Comparison of ENCODE assay signal across 21 mouse cellular contexts in the genomic region with DNA sequence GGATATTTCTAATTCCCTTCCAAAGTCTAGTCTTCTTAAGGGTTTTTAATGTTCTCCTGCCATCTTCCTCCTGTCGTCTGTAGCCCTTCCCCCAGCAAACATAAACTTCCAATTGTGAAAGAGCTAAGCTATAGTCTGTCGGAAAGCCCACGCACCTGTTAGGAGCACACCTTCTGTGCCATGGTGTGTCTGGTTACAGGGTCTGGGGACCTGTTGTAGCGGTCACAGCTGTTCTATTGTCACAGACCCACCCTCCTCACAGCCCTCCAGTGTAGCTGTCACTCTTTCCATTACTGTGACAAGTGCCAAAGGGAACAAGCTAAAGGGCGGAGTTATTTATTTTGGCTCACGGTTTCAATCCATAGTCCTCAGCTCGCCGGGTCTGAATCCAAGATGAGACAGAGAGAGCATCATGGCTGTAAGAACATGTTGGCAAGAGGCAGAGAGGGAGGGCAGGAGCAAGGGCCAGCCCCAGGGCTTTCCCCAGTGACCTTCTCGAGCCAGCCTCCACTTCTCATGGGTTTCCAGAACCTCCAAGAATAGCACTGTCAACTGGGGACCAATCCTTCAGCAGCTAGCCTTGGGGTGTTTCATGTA. TPM values are rescaled to one million over a fixed set of nuclear protein-coding genes. Genes with fewer than 3 reads are reported as not detected.
DNase-seq lines count a peak whose midpoint lies in the region; ATAC-seq and TF ChIP-seq lines count a peak whose summit lies in the region.
"Had no signal": no experiment of that assay in that cellular context is flagged by ENCODE, and none has a peak within 500 bp of the region (broad histone marks: within the 10 kb centered on the region; RNA-seq: fewer than 3 reads in every experiment).

No protein-coding gene starts in this region.

- no peak for DNase-seq in layer of hippocampus, adult 2 months (ENCODE audit: low spot score in 2 of 2)
- no peak for DNase-seq in layer of hippocampus, postnatal 10 days (ENCODE audit: low spot score in 2 of 2)
- no peak for DNase-seq in CH12.LX (ENCODE audit: extremely low read depth)
- peak; percentile 87 for DNase-seq in adipocyte (ENCODE audit: low spot score)
- no peak for DNase-seq in gastrocnemius, postnatal 4 days (ENCODE audit: low spot score in 2 of 2)
- no peak for DNase-seq in Muller cell, postnatal 12 days (ENCODE audit: inconsistent ontology term)
- DNase-seq: adrenal gland, postnatal 14 days; adrenal gland, postnatal 36 days; cerebellum, adult 11-12 months; cerebellum, adult 2 months; cerebellum, adult 9-10 months; cerebellum, postnatal 10 days; cerebellum, postnatal 25 days; forebrain, postnatal 0 days had no signal

- in situ Hi-C loops in CH12.LX (cut with MboI; ENCODE audit: low pct_ligation_motif_present, low pct_unique_long_range_greater_than_20kb, low sequenced_read_pairs), result loop anchor here (25.0 kb wide), 1 partner anchor 443 kb away; no protein-coding TSS in a partner anchor

- no peak for TF ChIP-seq CTCF in layer of hippocampus, adult 2 months (conservative IDR thresholded peaks at IDR 0.05)
- TF ChIP-seq CTCF in CH12.LX (conservative IDR thresholded peaks at IDR 0.05 in 1 of 2, IDR thresholded peaks at IDR 0.05 in 1 of 2; ENCODE audit: low read depth in 2 of 2, low read length in 2 of 2), result no peak

- 77% methylated on average over 9 of the region's 9 CpGs for WGBS in heart, embryonic 13.5 days
- 78% methylated on average over 9 of the region's 9 CpGs for WGBS in heart, embryonic 12.5 days

- no peak overlapping the region for H3K4me3 ChIP-seq in heart, embryonic 13.5 days
- H3K4me3 ChIP-seq in heart, embryonic 12.5 days, result no peak overlapping the region
- H3K4me3 ChIP-seq in layer of hippocampus, adult 2 months, result no peak overlapping the region
- no peak overlapping the region for H3K4me3 ChIP-seq in CH12.LX (replicated peaks in 1 of 3; ENCODE audit: low read depth in 2 of 3, low read length in 2 of 3, poor library complexity in 1 of 3)
- H3K4me3 ChIP-seq: embryonic facial prominence, embryonic 10.5 days; embryonic facial prominence, embryonic 12.5 days; forebrain, embryonic 13.5 days; forebrain, embryonic 15.5 days had no signal

- H3K4me1 ChIP-seq in heart, embryonic 13.5 days, result peaks cover 73% of the 10 kb centered on the region
- H3K4me1 ChIP-seq in heart, embryonic 12.5 days (replicated peaks), result peaks cover 43% of the 10 kb centered on the region
- peaks cover 51 to 96% of the 10 kb centered on the region in 2 experiments for H3K4me1 ChIP-seq in CH12.LX (ENCODE audit: control insufficient read depth in 1 of 2, insufficient read depth in 2 of 2)

- H3K4me2 ChIP-seq in heart, embryonic 13.5 days, result no peak overlapping the region
- no peak overlapping the region for H3K4me2 ChIP-seq in heart, embryonic 12.5 days
- no peak overlapping the region for H3K4me2 ChIP-seq in CH12.LX (ENCODE audit: insufficient read depth, low read depth, poor library complexity, severe bottlenecking)
- H3K4me2 ChIP-seq: embryonic facial prominence, embryonic 12.5 days; forebrain, embryonic 13.5 days; forebrain, embryonic 15.5 days had no signal

- dilution Hi-C loops in CH12.LX (cut with MboI; ENCODE audit: extremely low pct_ligation_motif_present, extremely low pct_unique_long_range_greater_than_20kb, low sequenced_read_pairs), result no loop called here

- H3K27me3 ChIP-seq in heart, embryonic 13.5 days (replicated peaks), result no peaks in the 10 kb centered on the region
- H3K27me3 ChIP-seq in heart, embryonic 12.5 days (replicated peaks), result no peaks in the 10 kb centered on the region
- no peaks in the 10 kb centered on the region for H3K27me3 ChIP-seq in CH12.LX (replicated peaks)
- H3K27me3 ChIP-seq: embryonic facial prominence, embryonic 12.5 days; forebrain, embryonic 13.5 days; forebrain, embryonic 15.5 days had no signal

- TF ChIP-seq POLR2A in CH12.LX (IDR thresholded peaks at IDR 0.05; ENCODE audit: low read depth, low read length), result no peak

- TF ChIP-seq RAD21 in CH12.LX (IDR thresholded peaks at IDR 0.05; ENCODE audit: low read depth, low read length), result no peak

- H3K36me3 ChIP-seq in heart, embryonic 13.5 days, result no peaks in the 10 kb centered on the region
- no peaks in the 10 kb centered on the region for H3K36me3 ChIP-seq in heart, embryonic 12.5 days
- peaks cover 0 to 43% of the 10 kb centered on the region in 2 experiments for H3K36me3 ChIP-seq in CH12.LX (replicated peaks in 1 of 2; ENCODE audit: control insufficient read depth in 1 of 2, insufficient read depth in 1 of 2, low read length in 1 of 2)
- H3K36me3 ChIP-seq: embryonic facial prominence, embryonic 10.5 days; embryonic facial prominence, embryonic 12.5 days; forebrain, embryonic 15.5 days; G1E had no signal

- TF ChIP-seq EP300 in CH12.LX (IDR thresholded peaks at IDR 0.05; ENCODE audit: low read length), result no peak

- H3K9me3 ChIP-seq in heart, embryonic 13.5 days, result no peaks in the 10 kb centered on the region
- no peaks in the 10 kb centered on the region for H3K9me3 ChIP-seq in heart, embryonic 12.5 days (replicated peaks)
- H3K9me3 ChIP-seq in CH12.LX (replicated peaks; ENCODE audit: low read length), result no peaks in the 10 kb centered on the region
- H3K9me3 ChIP-seq: embryonic facial prominence, embryonic 10.5 days; embryonic facial prominence, embryonic 12.5 days; forebrain, embryonic 13.5 days; forebrain, embryonic 15.5 days had no signal

- no peak overlapping the region for H3K9ac ChIP-seq in heart, embryonic 13.5 days
- H3K9ac ChIP-seq in heart, embryonic 12.5 days, result no peak overlapping the region
- no peak overlapping the region for H3K9ac ChIP-seq in CH12.LX (ENCODE audit: insufficient read depth, low read depth)
- H3K9ac ChIP-seq: embryonic facial prominence, embryonic 12.5 days; forebrain, embryonic 13.5 days; forebrain, embryonic 15.5 days; forebrain, postnatal 0 days had no signal

- peak overlapping the region; percentile 36; the same call in 1 of the 2 replicates for H3K27ac ChIP-seq in heart, embryonic 13.5 days (replicated peaks)
- H3K27ac ChIP-seq in heart, embryonic 12.5 days (ENCODE audit: poor library complexity, severe bottlenecking), result no peak overlapping the region
- peak overlapping the region; percentile 46; the same call in 1 of the 2 replicates for H3K27ac ChIP-seq in layer of hippocampus, adult 2 months
- H3K27ac ChIP-seq in CH12.LX (ENCODE audit: insufficient read depth, low read depth), result no peak overlapping the region
- H3K27ac ChIP-seq: embryonic facial prominence, embryonic 10.5 days; embryonic facial prominence, embryonic 12.5 days; forebrain, embryonic 13.5 days; forebrain, embryonic 15.5 days had no signal

- H3K79me2 ChIP-seq in CH12.LX (replicated peaks; ENCODE audit: control insufficient read depth, extremely low read depth, insufficient read depth, poor library complexity, severe bottlenecking), result no peaks in the 10 kb centered on the region

- no peak for ATAC-seq in heart, embryonic 13.5 days (ENCODE audit: extremely low read depth, insufficient number of reproducible peaks, low FRiP score, low TSS enrichment)
- ATAC-seq in heart, embryonic 12.5 days (ENCODE audit: insufficient number of reproducible peaks, low FRiP score), result no peak
- ATAC-seq: forebrain, embryonic 13.5 days; forebrain, embryonic 15.5 days; forebrain, postnatal 0 days had no signal

TF ChIP-seq in CH12.LX, 34 proteins besides CTCF, POLR2A, EP300 and RAD21:
- TF ChIP-seq MEF2A (IDR thresholded peaks at IDR 0.05; ENCODE audit: borderline replicate concordance, low read depth, low read length) (peak; percentile 64; the same call in 1 of the 2 replicates), BHLHE40 (IDR thresholded peaks at IDR 0.05; ENCODE audit: low read depth, low read length) (no peak)

RNA-seq across cellular contexts. Expression of a gene that starts 30.9 kb away (rescaled TPM):
- polyA plus RNA-seq in heart, embryonic 13.5 days (2015; fragmentation: Nextera tagmentation; extraction: Ambion mirVana), result 50.7 and 56.2 TPM in 2 replicates
- 51.6 and 59.1 TPM in 2 replicates for polyA plus RNA-seq in heart, embryonic 12.5 days (2016; fragmentation: Nextera tagmentation; extraction: Ambion mirVana)
- total RNA-seq in layer of hippocampus, adult 2 months (2021), result 1 to 10 TPM; 8.9 to 9.2 TPM
- total RNA-seq in layer of hippocampus, postnatal 10 days (2021), result 10 to 100 TPM; 17.2 to 21.4 TPM
- 11.1 and 12.6 TPM in 2 replicates for total RNA-seq in CH12.LX (2012; rRNA removed)
- 12.2 and 15.1 TPM in 2 replicates for total RNA-seq in CH12.LX (2014; rRNA removed)
- polyA plus RNA-seq in CH12.LX (2012; ENCODE audit: insufficient read length, low read depth), result 50.2 and 69.8 TPM in 2 replicates
- total RNA-seq in gastrocnemius, postnatal 4 days (2021), result 10 to 100 TPM; 69.4 to 78.0 TPM

Comparison
In these comparisons a context has a peak if more than half of its experiments do, and no peak if none do; other contexts are left out.
1. H3K27ac ChIP-seq: peak in heart, embryonic 13.5 days (single experiment) and layer of hippocampus, adult 2 months (single experiment); none in heart, embryonic 12.5 days (single experiment) and CH12.LX (single experiment).